Mouse (Mus musculus): Measurements from ENCODE around the gene Ephb4. TPM values are rescaled to one million over a fixed set of nuclear protein-coding genes. Genes with fewer than 3 reads are reported as not detected.
A peak's percentile ranks its signal among the peaks of the same experiment; 100 is the strongest.

Gene Ephb4
- 65.1 and 69.7 TPM in 2 replicates for total RNA-seq (2021)
- long read RNA-seq, experiment 1, full-length matches to known transcripts: 56 of 79 reads
- long read RNA-seq, experiment 1, partial matches to known transcripts: 16 of 79 reads
- long read RNA-seq, experiment 1, other reads (novel, unspliced or antisense): 7 of 79 reads
- long read RNA-seq, experiment 2, full-length matches to known transcripts: 41 of 60 reads
- long read RNA-seq, experiment 2, partial matches to known transcripts: 16 of 60 reads
- long read RNA-seq, experiment 2, other reads (novel, unspliced or antisense): 3 of 60 reads

DNA sequence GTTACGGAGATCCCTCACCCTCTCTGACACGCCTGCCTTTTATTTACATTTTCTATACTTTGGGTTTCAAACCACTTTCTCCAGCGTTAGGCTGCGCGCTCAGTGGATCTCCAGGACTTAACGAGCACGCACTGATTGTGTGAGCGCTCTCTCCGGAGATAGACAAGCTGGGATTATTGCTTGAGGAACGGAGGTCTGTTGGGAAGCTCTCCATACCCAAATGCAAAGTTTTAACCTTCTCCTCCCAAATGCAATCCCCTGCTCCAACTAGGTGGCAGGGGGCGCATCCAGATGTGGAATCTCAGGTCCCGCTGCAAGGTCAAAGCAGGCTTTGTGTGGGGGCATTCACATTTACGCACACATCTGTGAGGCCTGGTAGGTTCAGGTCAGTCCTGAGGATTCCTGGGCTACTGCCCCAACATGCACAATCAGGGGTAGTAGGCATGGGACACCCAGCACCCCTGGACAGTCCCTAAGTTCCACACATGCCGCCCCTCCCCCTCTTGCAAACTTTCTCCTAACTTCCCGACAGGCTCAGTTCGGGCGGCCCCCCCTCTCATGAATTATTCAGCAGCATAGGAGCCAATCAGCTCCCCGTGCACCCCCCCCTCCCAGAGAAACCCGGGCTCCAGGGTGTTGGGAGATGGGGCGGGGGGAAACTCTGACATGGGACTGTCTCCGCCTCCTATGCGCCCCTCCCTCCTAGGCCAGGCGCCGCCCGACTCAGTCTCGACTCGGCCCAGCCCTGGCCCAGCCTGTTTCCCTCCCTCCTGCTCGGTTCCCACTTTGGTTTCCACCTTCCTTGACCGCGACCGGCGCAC lies at the start of gene Ephb4:
Gene Ephb4 (plus strand): TSS at position 726 of the 821 bp plus-strand sequence.
- DNase-seq: peak; percentile 98

DNA sequence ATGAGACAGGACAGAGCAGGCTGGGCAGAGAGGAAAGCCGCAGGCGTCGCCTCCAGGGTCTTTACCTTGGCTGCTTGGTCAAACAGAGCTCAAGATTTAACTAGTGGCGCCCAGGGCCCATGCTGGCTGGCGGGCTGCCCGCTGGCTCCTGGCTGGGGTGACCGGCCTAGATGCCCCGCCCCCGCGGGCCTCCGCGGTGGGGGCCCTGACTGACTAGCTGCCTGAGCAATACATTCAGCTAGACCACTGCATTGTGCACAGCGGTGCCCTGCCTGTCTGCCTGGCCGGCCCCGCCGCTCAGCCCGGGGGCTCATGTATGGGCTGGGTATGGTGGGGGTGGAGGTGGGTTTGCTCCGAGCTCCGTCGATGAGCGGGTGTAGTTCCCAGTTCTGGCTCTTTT lies 48.7 kb upstream of the Ephb4 start:
- peak; percentile 78 for DNase-seq

DNA sequence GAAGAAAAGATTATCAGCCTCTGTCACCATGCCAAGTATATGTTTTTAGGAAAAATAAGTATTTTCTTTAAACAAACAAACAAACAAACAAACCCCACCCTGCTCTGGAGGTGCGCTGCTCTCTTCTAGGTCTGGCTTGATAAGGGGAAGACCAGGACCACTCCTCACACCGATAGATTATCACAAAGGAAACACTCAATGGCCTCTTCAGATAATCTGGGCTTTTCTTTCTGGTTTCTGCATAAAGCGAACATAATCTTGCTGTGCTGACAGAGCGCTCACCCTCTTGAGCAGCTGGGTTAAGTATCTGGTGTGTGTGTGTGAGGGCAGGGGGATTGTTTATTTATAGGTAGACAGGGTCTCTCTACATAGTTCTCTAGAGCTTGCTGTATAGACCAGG lies 46.3 kb upstream of the Ephb4 start:
- no peak for DNase-seq

DNA sequence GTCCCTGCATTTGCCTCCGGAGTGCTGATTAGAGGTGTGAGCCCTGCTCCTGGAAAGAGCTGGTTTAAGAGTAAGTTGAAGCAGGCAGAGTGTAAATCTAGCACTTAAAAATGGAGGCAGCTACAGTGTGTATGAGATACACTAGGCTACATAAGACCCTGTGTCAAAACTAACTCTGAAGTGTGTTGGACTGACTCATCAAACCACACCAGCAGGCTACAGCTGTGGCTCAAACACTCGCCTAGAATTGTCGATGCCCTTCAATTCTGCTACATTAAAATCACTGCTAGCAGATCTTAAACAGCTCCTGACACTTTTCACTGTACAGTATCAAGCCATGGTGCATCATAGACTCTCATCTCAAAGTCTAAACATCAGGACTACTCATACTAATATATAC lies 45.7 kb upstream of the Ephb4 start:
- DNase-seq: no peak

DNA sequence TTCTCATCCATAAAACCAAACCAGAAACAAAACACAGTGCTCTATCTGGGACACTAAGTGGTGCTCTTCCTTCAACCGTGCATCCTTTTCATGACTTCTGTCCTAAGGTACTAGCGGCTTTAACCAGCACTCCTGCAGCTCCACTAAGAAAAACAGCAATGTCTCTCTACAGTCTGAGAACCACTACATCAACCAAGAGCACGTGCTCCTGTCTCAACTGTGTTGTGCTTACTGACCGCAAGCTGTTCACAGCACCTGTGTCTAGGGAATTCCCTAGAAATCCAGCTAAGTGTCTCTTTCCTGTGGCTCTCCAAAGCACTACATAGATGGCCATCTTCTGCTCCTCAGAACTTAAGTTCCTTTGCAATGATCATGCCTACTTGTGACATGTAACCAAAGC lies 45.1 kb upstream of the Ephb4 start:
- DNase-seq: no peak

DNA sequence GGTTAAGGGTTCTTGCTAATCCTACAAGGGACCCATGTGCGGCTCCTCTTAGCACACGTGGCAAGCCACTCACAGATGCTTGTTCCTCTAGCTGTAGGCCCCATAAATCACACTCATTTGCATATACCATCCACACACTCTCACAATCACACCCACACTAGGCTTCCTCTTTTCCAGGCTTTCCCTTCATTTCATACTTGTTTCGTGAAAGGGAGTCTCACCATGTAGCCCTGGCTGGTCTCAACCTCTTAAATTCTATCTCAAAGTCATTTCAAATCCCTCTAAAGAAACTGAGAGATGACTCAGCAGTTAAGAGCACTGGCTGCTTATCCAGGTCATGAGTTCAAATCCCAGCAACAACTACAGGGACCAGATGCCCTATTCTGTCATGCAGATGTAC lies 44.1 kb upstream of the Ephb4 start:
- no peak for DNase-seq

DNA sequence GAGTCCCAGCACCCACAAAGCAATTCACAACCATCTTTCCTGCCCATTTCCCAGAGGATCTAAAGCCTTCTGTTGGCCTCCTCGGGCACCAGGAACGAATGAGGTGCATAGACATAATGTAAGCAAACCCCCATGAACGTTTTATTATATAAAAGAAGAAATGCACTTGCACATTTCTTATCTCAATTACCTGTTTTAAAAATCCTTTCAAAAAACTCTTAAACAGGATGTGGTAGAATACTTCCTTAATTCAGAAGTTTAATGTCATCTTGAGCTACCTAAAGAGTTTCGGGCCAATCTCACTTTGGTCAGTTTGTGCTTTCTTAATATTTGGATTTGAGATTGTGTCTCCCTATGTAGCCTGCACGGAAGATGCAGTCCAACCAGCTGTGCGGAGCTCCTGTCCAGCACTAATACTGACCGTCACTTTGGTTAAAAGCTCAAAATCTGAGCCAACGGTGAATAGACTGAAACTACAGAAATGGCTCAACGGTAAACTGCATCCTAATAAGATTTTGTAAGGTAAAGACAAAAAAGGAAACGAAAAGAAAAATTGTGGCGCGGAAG lies 43.4 kb upstream of the Ephb4 start:
- DNase-seq: no peak

DNA sequence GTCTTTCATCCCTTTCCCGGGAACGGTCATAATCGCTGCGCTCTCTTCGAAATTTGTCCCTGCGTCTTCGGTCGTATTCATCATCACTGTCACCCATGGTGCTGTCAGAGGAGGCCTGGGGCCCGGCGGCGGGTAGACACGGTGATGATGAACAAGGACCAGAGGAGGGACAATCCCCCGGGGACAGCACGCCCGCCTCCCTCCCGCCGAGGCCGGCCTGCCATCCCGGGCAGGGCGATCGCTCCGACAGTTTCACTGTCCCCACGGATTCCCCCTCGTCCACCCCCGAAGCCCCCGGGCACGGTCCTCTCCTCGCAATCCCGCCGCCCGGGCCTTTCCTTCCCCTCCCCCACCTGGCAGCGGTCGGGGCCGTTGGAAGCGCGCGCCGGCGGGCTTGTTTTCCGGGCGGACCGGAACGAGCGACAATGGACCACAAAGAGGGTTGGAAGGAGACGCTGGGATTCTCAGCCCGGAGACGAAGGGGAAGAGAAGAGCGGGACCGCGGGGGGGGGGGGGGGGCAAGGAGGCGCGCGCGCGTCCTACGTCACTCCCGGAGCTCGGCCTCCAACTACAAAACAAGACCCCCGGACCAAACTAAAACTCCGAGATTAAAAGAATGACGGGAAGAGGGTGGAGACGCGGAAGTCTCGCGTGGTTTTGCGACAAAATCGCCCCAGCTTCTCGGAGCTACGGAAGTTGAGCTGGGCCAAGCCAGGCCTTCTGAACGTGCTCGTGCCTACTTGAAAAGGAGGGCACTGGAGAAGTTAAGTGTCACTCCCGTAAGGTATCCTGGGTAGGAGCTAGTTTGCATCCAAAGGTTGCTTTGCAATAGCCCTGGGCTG lies 42.6 kb upstream of the Ephb4 start, which contains the start of gene Srrt:
Gene Srrt (minus strand): TSS at position 604 of the 842 bp plus-strand sequence.
- peak; percentile 94 for DNase-seq

DNA sequence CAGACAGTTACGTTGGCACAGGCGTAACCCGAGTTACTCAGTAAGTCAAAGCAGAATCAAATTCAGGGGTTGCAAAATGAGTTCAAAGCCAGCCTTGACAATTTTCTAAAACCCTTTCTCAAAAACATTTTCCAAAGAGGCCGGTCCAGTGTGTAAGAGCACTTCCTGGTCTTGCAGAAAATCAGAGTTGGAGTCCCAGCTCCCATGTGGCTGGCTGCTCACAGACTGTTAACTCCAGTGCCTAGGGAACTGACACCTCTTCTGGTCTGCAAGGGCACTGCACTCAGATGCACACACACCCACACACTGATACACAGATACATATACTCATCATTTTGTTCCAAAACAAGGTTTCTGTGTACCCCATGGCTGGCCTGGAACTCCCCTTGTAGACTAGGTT lies 41.6 kb upstream of the Ephb4 start:
- DNase-seq: no peak

DNA sequence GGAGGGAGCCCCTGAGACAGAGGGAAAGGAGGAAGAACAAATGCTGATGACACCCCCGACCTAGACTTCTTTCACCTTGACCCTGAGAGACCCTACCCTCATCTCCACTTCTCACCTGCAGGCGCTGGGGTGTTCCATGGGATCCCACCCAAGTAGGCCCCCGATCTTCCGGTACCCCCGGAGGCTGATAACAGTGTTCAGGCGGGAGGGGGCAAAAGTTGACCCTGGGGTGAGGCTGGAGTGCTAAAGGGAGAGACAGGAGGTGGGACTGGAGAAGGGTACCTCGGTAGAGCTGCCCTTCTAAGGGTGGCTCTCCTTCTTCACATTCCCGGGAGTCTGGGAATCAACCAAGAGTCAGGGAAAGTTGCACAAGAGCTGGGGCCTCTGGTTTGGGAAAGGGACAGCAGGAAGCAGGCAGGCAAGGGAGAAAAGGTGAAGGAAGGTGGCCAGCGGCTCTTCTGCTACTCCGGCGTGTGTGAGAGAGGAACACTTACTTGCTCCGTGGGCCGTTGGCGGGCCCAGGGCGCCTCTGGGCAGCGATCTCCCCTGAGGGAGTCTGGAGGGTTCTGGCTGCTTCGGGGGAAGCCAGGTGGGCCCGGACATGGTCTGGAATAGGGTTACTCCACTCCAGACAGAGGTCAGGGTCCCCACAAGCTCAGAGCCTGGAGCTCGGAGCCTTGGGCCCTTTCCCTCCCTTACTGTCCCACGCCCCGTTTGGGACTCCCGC lies 36.3 kb upstream of the Ephb4 start:
- DNase-seq: peak; percentile 63

DNA sequence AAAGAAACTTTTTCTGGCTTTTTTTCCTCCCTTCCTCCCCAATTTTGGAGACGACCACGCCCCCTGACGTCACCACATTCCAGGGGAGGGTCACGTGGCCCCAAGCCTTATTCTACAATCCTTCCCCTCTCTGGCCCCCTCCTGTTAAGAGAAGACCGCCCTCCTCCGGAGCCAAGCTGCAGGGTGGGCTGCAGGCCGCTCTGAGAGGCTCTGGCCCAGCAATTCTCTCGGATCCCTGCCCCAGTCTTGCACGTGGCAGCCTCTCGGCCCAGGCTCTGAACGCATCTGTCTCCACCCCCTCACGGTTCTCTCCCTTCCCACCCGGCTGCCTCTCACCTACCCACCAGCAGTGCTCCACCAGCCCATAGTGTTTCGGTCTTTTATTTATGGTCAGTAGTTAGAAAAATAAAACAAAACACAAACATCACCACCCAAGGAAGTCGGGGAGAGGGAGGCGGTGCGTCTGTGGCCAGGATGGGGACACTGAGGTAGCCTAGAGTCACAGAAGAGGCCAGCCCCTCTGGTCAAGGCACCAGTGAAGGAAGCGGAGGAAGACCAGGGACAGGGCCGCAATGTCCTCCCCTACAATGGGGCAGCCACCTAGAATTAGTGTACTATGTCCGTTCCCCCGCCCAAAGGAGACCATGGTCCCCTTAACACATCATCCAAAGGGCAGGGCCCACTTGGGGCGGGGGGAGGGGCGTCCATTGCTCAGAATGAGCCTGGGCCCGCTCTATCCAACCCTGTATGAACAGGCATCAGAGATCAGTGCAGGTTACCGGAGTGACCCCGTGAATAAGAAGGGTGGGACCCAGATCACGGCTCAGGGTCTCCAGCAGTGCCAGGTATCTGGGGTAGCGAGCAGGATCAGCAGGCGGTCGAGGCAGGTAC lies 35.5 kb upstream of the Ephb4 start, which contains the start of gene Trip6:
Gene Trip6 (minus strand): TSS at position 212 of the 891 bp plus-strand sequence.
- DNase-seq: peak; percentile 94

DNA sequence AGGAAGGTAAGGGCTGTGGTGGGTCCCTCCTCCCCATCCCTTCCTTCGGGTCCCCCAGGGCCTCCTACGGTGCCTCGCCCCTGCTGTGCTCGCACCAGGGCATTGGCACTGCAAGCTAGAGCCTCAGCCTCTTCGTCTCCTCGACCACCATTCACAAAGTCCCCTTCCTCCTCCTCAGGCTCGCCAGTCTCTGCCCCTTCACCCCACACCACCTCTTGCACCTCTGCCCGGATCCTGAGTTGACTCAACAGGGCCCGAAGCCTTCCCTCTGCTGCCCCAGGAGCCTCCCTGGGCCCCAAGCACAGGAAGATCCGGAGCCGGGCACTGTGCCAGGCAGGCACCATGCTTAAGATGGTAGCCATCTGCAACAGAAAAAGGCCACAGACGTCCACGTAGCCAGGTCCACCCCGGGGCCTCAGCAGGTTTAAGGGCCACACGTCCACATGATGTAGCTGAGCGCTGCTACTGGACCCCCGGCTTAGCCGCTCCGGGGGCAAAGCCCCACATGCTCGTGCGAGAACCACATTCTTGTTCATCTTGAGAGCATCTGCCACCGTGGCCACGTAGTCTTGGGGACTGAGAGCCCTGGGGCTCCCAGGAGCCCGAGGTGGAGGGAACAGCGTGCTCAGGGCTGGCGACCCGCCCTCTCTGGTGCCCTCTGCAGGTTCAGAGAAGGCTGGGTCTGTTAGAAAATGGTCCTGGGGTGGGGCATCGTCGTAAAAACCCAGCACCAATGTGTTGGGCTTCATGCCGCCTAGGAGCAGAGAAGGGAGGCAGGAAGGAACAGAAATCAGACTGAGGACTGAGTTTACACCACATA lies 34.6 kb upstream of the Ephb4 start:
- peak; percentile 58 for DNase-seq

DNA sequence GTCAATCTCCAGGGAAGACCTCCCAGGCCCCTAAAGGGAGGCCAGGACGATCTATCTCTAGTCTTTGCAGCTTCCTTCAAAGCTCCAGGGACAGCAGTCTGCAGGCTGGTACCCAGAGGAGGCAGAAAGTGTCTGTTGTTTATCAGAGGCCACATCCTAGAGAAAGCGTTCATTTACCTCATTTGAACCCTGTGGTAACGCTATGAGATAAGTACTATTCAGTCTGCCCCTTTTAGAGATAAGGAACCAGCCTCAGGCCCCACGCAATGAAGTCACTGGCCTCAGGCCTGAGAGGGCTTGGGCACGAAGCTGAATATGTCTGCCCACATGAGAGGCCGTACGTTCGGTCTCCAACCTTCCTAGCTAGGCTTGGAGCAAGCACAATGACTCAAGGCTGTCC lies 32.5 kb upstream of the Ephb4 start:
- no peak for DNase-seq

DNA sequence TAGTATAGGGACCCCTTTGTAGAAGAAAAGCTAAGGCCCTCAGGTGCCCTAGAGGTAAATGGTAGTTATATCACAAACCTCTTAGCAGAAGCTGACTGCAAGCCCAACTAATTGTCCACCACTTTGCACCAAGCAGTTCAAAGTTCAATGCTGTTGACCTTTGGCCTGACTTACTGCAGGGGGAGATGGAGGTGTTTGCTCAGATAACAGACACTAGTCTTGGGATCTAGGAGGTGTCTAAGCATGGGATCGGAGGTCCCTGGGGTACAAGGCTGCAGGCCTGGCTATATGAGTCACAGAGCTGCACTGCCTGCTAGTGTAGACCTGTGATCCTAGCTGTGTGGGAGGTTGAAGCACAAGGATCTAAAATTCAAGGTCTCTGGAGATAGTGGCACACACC lies 31.3 kb upstream of the Ephb4 start:
- no peak for DNase-seq

DNA sequence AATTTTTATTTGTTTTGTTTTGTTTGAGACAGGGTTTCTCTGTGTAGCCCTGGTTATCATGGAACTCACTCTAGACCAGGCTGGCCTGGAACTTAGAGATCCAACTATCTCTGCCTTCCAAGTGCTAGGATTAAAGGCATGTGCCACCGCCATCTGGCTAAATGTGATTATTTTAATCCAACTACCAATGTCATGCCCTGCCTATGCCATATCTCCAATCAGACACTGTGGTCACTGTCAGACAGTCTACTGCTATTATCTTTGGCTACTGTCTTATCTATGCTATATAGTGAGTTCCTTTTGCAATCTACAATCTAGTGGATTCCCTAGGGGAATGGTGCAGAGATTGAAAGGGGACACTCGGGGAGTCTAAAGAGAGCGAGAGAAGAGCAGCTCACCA lies 28.9 kb upstream of the Ephb4 start:
- no peak for DNase-seq

DNA sequence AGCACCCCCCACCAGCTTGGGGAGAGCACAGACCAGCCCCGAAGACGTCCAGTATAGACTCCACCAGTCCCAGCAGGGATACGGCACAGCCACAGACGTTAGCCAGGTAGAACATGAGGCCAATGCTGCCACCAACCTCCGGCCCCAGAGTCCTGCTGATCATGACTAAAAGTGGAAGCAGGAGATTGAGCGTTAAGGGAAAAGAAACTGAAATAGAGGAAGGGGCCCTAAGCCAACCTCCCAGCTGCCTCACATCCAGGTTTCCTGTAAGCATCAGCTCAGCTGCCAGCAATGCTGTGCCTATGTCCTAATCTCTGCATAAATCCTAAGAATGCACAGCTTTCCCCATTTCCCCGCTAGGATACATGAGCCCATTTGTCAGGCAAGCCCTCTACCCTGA lies 19.0 kb upstream of the Ephb4 start:
- no peak for DNase-seq

DNA sequence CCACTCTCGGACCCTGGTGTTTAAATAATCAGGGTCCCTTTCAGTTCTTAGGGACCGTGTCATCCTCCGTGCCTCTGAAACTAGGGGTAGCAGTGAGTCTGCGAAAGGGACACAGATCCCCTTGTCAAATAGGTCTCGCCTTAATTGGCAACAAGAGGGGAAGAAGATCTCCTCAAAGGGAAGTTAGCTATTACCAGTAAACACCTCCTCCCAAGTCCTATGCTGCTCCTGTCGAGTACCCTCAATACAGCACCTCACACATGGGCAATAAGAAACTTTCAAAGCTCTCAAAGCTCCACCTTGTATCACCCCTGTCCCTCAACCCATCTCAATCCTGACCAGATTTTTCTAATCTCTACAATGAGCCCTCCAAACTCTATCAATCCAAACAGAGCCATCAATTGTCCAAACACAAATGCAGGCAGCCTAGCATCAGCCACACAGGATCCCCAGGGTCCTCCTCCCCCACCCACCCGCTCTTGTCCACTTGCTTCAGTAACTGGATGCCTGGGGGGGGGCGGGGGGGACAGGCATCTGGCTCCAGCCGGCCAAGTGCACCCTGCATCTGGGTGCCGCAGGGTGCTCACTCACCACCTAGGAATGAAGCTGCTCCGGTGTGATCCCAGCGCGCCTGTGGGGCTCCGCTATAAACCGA lies 16.9 kb upstream of the Ephb4 start:
- DNase-seq: no peak

DNA sequence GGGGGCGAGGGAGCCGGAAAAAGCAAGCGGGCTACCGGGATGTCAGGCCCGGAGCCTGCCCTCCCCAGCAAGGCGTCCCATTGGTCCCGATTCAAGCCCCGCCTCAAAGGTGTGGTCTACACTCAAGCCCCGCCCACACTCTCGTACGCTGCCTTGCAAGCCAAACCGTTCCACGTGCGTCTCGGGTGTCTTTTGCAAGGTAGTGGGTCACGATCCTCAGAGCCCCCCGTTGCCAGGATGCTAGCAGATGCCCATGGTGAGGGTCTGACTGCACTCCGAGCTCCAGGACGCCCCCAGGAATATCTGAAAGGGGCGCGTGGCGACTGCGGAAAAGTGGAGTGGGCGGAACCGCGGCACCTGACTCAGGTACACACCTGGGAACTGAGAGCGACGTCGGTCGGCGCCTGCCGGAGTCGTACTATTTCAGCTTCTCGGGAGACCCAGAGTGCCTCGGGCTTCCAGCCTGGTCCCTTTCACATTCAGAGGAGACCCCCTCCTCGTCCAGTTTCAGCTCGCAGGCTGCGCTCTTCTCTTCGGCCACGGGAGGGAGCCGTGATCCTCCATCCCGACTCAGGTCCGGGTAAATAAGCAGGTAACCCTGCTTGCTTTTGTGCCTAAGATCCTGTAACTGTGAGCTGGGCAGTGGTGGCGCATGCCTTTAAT lies 16.3 kb upstream of the Ephb4 start, which contains the start of gene Slc12a9:
Gene Slc12a9 (minus strand): TSS at position 86 of the 663 bp plus-strand sequence.
- DNase-seq: peak; percentile 97
